Mouse (Mus musculus) midbrain, embryonic 14.5 days (tissue): ENCODE results near the gene Hoxc10. TPM values are rescaled to one million over a fixed set of nuclear protein-coding genes. Genes with fewer than 3 reads are reported as not detected.
A peak's percentile ranks its signal among the peaks of the same experiment; 100 is the strongest.

Experiments
- ATAC-seq: fragments of 200-750 bp; cut with Nextera tagmentation; 2 replicates; pipeline ENCODE4 v1.8.0; 2017; ENCODE audit warnings: moderate number of reproducible peaks, moderate library complexity; ENCODE audit not compliant: low FRiP score, low TSS enrichment
- DNase-seq: peaks from one replicate; pipeline ENCODE4 v3.0.0-alpha.2; 2015
- H3K27ac ChIP-seq: fragments of 300-500 bp; sonication (generic); replicated peaks from 2 replicates; pipeline ENCODE4 v1.5.1; 2014; ENCODE audit warnings: mild to moderate bottlenecking, low read depth, low read length, moderate library complexity
- H3K27me3 ChIP-seq: fragments of 300-500 bp; sonication (generic); 2 replicates; pipeline ENCODE4 v1.6.1; 2014; ENCODE audit warnings: low read length, control low read depth, mixed read lengths; ENCODE audit not compliant: control insufficient read depth, insufficient read depth
- H3K36me3 ChIP-seq: fragments of 300-500 bp; sonication (generic); 2 replicates; pipeline ENCODE4 v1.6.1; 2014; ENCODE audit warnings: low read length, control low read depth; ENCODE audit not compliant: control insufficient read depth, insufficient read depth
- H3K4me1 ChIP-seq: fragments of 300-500 bp; sonication (generic); 2 replicates; pipeline ENCODE4 v1.6.1; 2014; ENCODE audit warnings: mild to moderate bottlenecking, antibody characterized with exemption, low read length, control low read depth; ENCODE audit not compliant: control insufficient read depth, insufficient read depth
- H3K4me2 ChIP-seq: fragments of 300-500 bp; sonication (generic); 2 replicates; pipeline ENCODE4 v1.6.1; 2014; ENCODE audit warnings: mild to moderate bottlenecking, low read length, moderate library complexity
- H3K4me3 ChIP-seq: fragments of 300-500 bp; sonication (generic); replicated peaks from 2 replicates; pipeline ENCODE4 v1.5.1; 2014; ENCODE audit warnings: low read depth, low read length
- H3K9ac ChIP-seq: fragments of 300-500 bp; sonication (generic); replicated peaks from 2 replicates; pipeline ENCODE4 v1.6.1; 2014; ENCODE audit warnings: mild to moderate bottlenecking, low read length, moderate library complexity
- H3K9me3 ChIP-seq: fragments of 300-500 bp; sonication (generic); 2 replicates; pipeline ENCODE4 v1.6.1; 2016; ENCODE audit warnings: low read length, control low read depth, mixed read lengths; ENCODE audit not compliant: control insufficient read depth
- WGBS: fragments of 180-500 bp; shearing (Covaris S2); extraction: QIAGEN DNeasy Blood & Tissue Kit; methylation state at CpG from one replicate; pipeline ENCODE4 v1.1.7; 2014; 5-methylcytosine and 5-hydroxymethylcytosine counted together
- polyA plus RNA-seq: library from polyadenylated mRNA; unstranded; fragments of >200 nt; fragmentation: Nextera tagmentation; extraction: Ambion mirVana; gene quantifications from 2 replicates; pipeline ENCODE4 v1.2.1, GENCODE M21; 2014

Gene Hoxc10
- polyA plus RNA-seq, 1 experiment from 2014 or later: not detected

DNA sequence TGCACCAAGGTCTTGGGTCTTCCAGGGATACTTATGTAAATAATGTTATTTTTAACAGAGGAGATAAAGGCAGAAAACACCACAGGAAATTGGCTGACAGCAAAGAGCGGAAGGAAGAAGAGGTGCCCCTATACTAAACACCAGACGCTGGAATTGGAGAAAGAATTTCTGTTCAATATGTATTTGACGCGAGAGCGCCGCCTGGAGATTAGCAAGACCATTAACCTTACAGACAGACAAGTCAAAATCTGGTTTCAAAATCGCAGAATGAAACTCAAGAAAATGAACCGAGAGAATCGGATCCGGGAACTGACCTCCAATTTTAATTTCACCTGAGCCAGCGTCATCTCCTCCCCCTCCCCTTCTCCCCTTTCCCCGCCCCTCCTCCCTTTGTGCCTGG, 4.1 kb downstream of the Hoxc10 start:
- H3K27me3 ChIP-seq: peaks cover 99% of the 10 kb centered on the region
- no peak overlapping the region for H3K9ac ChIP-seq
- DNase-seq (peak; percentile 71), ATAC-seq (no peak)
- no peak overlapping the region for H3K4me2 ChIP-seq
- 1% methylated on average over 12 of the region's 12 CpGs for WGBS
- no peaks in the 10 kb centered on the region for H3K9me3 ChIP-seq
- H3K4me3 ChIP-seq: no peak overlapping the region
- no peaks in the 10 kb centered on the region for H3K4me1 ChIP-seq
- H3K36me3 ChIP-seq: no peaks in the 10 kb centered on the region
- no peak overlapping the region for H3K27ac ChIP-seq

- Histone ChIP-seq H3K4me3 (no peak overlapping the region), H3K27me3 (peaks cover 98% of the 10 kb centered on the region), H3K4me2 (no peak overlapping the region), H3K27ac (no peak overlapping the region), H3K9ac (no peak overlapping the region), H3K36me3 (no peaks in the 10 kb centered on the region), H3K4me1 (no peaks in the 10 kb centered on the region), H3K9me3 (no peaks in the 10 kb centered on the region)
- ATAC-seq (no peak), DNase-seq (no peak)
- under 1% methylated on average over 21 of the region's 21 CpGs for WGBS
Measured at GRCm38 (mm10) chr15:102972254-102972653, 5.7 kb downstream of the Hoxc10 start.

DNA sequence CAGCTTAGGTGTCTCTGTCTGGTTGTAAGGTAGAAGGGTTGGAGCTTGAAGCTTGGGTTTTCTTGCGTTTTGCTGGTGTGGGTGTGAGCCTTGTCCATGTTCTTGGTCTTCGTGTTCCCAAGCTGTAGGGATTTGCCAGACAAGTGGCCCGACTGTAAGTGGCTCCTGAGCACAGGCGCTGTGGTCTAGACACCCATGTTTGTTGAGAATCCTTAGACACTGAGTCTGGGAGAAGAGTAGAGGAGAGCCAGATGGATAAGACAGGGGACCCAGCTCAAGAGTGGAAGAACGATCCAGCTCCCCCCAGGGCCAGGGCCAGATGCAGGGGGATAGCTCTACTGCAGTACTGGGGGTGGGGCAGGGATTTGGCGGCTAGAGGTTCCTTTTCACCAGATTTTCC, 6.2 kb downstream of the Hoxc10 start:
- no peak overlapping the region for H3K4me2 ChIP-seq
- H3K36me3 ChIP-seq: no peaks in the 10 kb centered on the region
- no peaks in the 10 kb centered on the region for H3K9me3 ChIP-seq
- H3K9ac ChIP-seq: no peak overlapping the region
- H3K4me3 ChIP-seq: no peak overlapping the region
- H3K27ac ChIP-seq: no peak overlapping the region
- 2% methylated on average over 6 of the region's 6 CpGs for WGBS
- DNase-seq: no peak
- peaks cover 98% of the 10 kb centered on the region for H3K27me3 ChIP-seq
- no peaks in the 10 kb centered on the region for H3K4me1 ChIP-seq
- no peak for ATAC-seq

DNA sequence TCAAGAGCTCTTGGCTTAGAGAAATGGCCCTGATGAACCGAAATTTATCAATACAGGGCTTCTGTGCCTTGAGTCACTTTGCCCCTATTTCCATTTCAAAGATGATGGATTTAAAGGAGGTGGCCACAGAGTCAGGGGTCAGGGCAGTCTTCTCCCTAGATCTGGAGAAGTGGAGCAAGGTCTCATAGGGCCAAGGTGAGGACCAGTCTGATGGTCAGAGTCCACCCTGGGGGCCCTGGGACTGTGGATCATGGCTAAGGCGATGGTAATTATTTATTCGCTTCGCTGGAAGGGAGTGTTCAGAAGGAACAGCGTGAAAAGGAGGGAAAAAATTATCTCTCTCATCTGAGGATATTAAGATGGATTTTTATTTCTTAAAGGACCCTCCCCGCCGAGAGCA, 8.4 kb downstream of the Hoxc10 start:
- no peak for ATAC-seq
- Histone ChIP-seq H3K4me1 (no peaks in the 10 kb centered on the region), H3K27me3 (peaks cover 99% of the 10 kb centered on the region), H3K9me3 (no peaks in the 10 kb centered on the region), H3K4me3 (no peak overlapping the region), H3K9ac (no peak overlapping the region), H3K4me2 (no peak overlapping the region), H3K36me3 (no peaks in the 10 kb centered on the region), H3K27ac (no peak overlapping the region)
- WGBS: 3% methylated on average over 7 of the region's 7 CpGs
- DNase-seq: no peak

DNA sequence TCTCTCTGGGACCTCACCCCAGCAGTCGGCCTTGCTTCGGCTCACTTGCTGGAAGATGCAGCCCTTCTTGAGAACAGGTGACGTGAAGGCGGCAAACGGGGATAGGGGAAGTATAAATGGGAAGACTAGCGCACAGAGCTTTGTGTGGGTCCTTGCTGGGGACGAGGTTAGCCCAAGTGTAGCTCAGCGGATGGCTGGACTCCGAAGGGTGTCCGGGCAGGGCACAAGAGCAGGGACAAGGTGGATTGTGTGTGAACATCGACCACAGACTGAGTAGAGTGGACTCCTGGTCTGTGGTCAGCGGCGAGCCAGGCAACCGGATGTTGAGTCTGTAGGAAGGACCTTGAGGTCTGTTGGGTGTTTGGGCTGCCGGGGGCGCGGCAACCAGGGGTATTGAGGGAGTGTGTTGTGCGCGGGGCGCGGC, 9.1 kb downstream of the Hoxc10 start:
- H3K27ac ChIP-seq: no peak overlapping the region
- H3K4me1 ChIP-seq: no peaks in the 10 kb centered on the region
- no peaks in the 10 kb centered on the region for H3K36me3 ChIP-seq
- no peak overlapping the region for H3K9ac ChIP-seq
- ATAC-seq (no peak), DNase-seq (no peak)
- no peaks in the 10 kb centered on the region for H3K9me3 ChIP-seq
- under 1% methylated on average over 21 of the region's 21 CpGs for WGBS
- no peak overlapping the region for H3K4me2 ChIP-seq
- H3K4me3 ChIP-seq: no peak overlapping the region
- peaks cover 99% of the 10 kb centered on the region for H3K27me3 ChIP-seq

GRCm38 (mm10) chr15:102976171-102976570, 9.6 kb downstream of the Hoxc10 start, which contains the start of gene Hoxc9:
TSS of gene Hoxc9 (plus strand) at chr15:102976439.
- H3K36me3 ChIP-seq: no peaks in the 10 kb centered on the region
- no peak within 1 kb of the TSS for H3K9ac ChIP-seq

GRCm38 (mm10) chr15:102976631-102977422, 10.2 kb downstream of the Hoxc10 start:
- WGBS: under 1% methylated on average over 37 of the region's 37 CpGs
- Histone ChIP-seq H3K4me1 (0 out of 2 replicates have a peak, but pooled peaks cover 1% of the 10 kb centered on the region), H3K27ac (no peak overlapping the region), H3K27me3 (peaks cover 99% of the 10 kb centered on the region), H3K9ac (no peak overlapping the region), H3K4me2 (no peak overlapping the region), H3K4me3 (no peak overlapping the region), H3K36me3 (no peaks in the 10 kb centered on the region), H3K9me3 (no peaks in the 10 kb centered on the region)
- ATAC-seq (no peak), DNase-seq (no peak)

More at GRCm38 (mm10) chr15:102976171-102976570, 9.6 kb downstream of the Hoxc10 start, which contains the start of gene Hoxc9:
- no peaks in the 10 kb centered on the region for H3K4me1 ChIP-seq
- H3K4me2 ChIP-seq: no peak within 1 kb of the TSS
- H3K4me3 ChIP-seq: no peak within 1 kb of the TSS
- peaks cover 99% of the 10 kb centered on the region for H3K27me3 ChIP-seq
- DNase-seq (no peak), ATAC-seq (no peak)
- 3% methylated on average over 13 of the region's 20 CpGs for WGBS
- no peaks in the 10 kb centered on the region for H3K9me3 ChIP-seq
- H3K27ac ChIP-seq: no peak within 1 kb of the TSS

GRCm38 (mm10) chr15:102977423-102977974, 10.9 kb downstream of the Hoxc10 start:
- H3K27ac ChIP-seq: no peak overlapping the region

More at GRCm38 (mm10) chr15:102977423-102977974, 10.9 kb downstream of the Hoxc10 start:
- H3K36me3 ChIP-seq: no peaks in the 10 kb centered on the region
- ATAC-seq: no peak
- under 1% methylated on average over 16 of the region's 16 CpGs for WGBS
- H3K9me3 ChIP-seq: no peaks in the 10 kb centered on the region
- 0 out of 2 replicates have a peak, but pooled peaks cover 3% of the 10 kb centered on the region for H3K4me1 ChIP-seq
- H3K27me3 ChIP-seq: peaks cover 99% of the 10 kb centered on the region
- DNase-seq: no peak
- no peak overlapping the region for H3K4me3 ChIP-seq
- no peak overlapping the region for H3K4me2 ChIP-seq
- H3K9ac ChIP-seq: no peak overlapping the region
